Mouse (Mus musculus) liver, postnatal 0 days (tissue): ENCODE data around the gene Rnd2.

Source experiments
- CTCF ChIP-seq: sonication (generic); IDR thresholded peaks from 2 replicates; pipeline ENCODE4 v1.5.1; 2016; ENCODE audit warnings: antibody characterized with exemption, low read depth
- EP300 ChIP-seq: IDR thresholded peaks from 2 replicates; pipeline ENCODE4 v1.6.1; 2016; ENCODE audit warnings: antibody characterized with exemption, low read depth, mild to moderate bottlenecking

GRCm38 (mm10) chr11:101506269-101506780 lies 41.5 kb downstream of the Rnd2 start:
- TF ChIP-seq CTCF: no peak
- TF ChIP-seq EP300: no peak
